In genomic region chr4:131438403-131438802, GRCm38 (mm10) we compare ENCODE assay signal across 14 mouse cellular contexts.
"Had no signal": no experiment of that assay in that cellular context is flagged by ENCODE, and none has a peak within 500 bp of the region (broad histone marks: within the 10 kb centered on the region; RNA-seq: fewer than 3 reads in every experiment).

No protein-coding gene starts in this region.

- H3K27me3 ChIP-seq: kidney, embryonic 15.5 days; liver, embryonic 13.5 days; stomach, embryonic 15.5 days had no signal

- H3K36me3 ChIP-seq: kidney, embryonic 15.5 days; liver, embryonic 13.5 days; stomach, embryonic 15.5 days had no signal

- H3K4me3 ChIP-seq: kidney, embryonic 15.5 days; layer of hippocampus, adult 2 months; left cerebral cortex, adult 2 months; liver, embryonic 13.5 days; stomach, embryonic 15.5 days had no signal

- H3K9me3 ChIP-seq: kidney, embryonic 15.5 days; liver, embryonic 13.5 days; stomach, embryonic 15.5 days had no signal

- H3K27ac ChIP-seq: kidney, embryonic 15.5 days; layer of hippocampus, adult 2 months; left cerebral cortex, adult 2 months; liver, embryonic 13.5 days; stomach, embryonic 15.5 days had no signal

- DNase-seq: kidney, postnatal 10 days; layer of hippocampus, adult 9-11 months; liver, embryonic 13.5 days; lung, adult 2 months; lung, postnatal 14 days; lung, postnatal 4 days; midbrain, embryonic 14.5 days; right cerebral cortex, postnatal 25 days; spleen, adult 18-20 months; thymus, postnatal 4 days had no signal

- H3K4me1 ChIP-seq: kidney, embryonic 15.5 days; liver, embryonic 13.5 days; stomach, embryonic 15.5 days had no signal
